Mouse (Mus musculus) cortical plate, adult 2 months (tissue): ENCODE measurements at regions not wholly inside any gene's neighbourhood (a gene's known extent, or its start where the extent isn't known, plus 50 kb on each side); places are given as distances from the start of the nearest gene placed in this dataset.

ENCODE experiments used
- H3K27ac ChIP-seq: fragments of 200-500 bp; 2 replicates; pipeline ENCODE4 v1.5.1; 2012; ENCODE audit warnings: low read length, control low read depth, inconsistent platforms; ENCODE audit not compliant: insufficient read depth
- H3K4me1 ChIP-seq: fragments of 200-500 bp; 2 replicates; pipeline ENCODE4 v1.6.1; 2011; ENCODE audit warnings: low read length; ENCODE audit not compliant: control insufficient read depth, insufficient read depth
- H3K4me3 ChIP-seq: fragments of 200-500 bp; 2 replicates; pipeline ENCODE4 v1.5.1; 2011; ENCODE audit warnings: mild to moderate bottlenecking, low read length, control low read depth; ENCODE audit not compliant: insufficient read depth
- CTCF ChIP-seq: fragments of 200-500 bp; IDR thresholded peaks from 2 replicates; pipeline ENCODE4 v1.5.1; 2011; ENCODE audit warnings: mild to moderate bottlenecking, control low read depth, low read length; ENCODE audit not compliant: insufficient read depth; ENCODE audit errors: extremely low read depth
- POLR2A ChIP-seq: fragments of 200-500 bp; IDR thresholded peaks from 2 replicates; pipeline ENCODE4 v1.6.1; 2011; ENCODE audit warnings: mild to moderate bottlenecking, low read length, control low read depth; ENCODE audit not compliant: insufficient read depth; ENCODE audit errors: extremely low read depth

GRCm38 (mm10) chr12:58590547-58591479, 321.7 kb upstream of the Clec14a start:
- Histone ChIP-seq H3K27ac (no peak overlapping the region), H3K4me1 (no peaks in the 10 kb centered on the region), H3K4me3 (no peak overlapping the region)
- no peak for TF ChIP-seq POLR2A
- no peak for TF ChIP-seq CTCF

- H3K4me3 ChIP-seq, result no peak overlapping the region
- no peak overlapping the region for H3K27ac ChIP-seq
- TF ChIP-seq POLR2A, result no peak
- no peaks in the 10 kb centered on the region for H3K4me1 ChIP-seq
These were observed 312.9 kb upstream of the Clec14a start for GRCm38 (mm10) chr12:58581811-58582572.

GRCm38 (mm10) chr12:58569056-58569455, 300.0 kb upstream of the Clec14a start:
- H3K27ac ChIP-seq, result no peak overlapping the region
- H3K4me1 ChIP-seq, result no peaks in the 10 kb centered on the region
- TF ChIP-seq CTCF (no peak), POLR2A (no peak)
- no peak overlapping the region for H3K4me3 ChIP-seq

GRCm38 (mm10) chr12:58560840-58561239, 291.8 kb upstream of the Clec14a start:
- TF ChIP-seq POLR2A (no peak), CTCF (no peak)
- Histone ChIP-seq H3K4me1 (no peaks in the 10 kb centered on the region), H3K27ac (no peak overlapping the region), H3K4me3 (no peak overlapping the region)

- no peak overlapping the region for H3K4me3 ChIP-seq
- no peaks in the 10 kb centered on the region for H3K4me1 ChIP-seq
- TF ChIP-seq CTCF, result no peak
- no peak for TF ChIP-seq POLR2A
- no peak overlapping the region for H3K27ac ChIP-seq
These were observed 290.7 kb upstream of the Clec14a start for GRCm38 (mm10) chr12:58559833-58560232.

GRCm38 (mm10) chr12:58557261-58557660, 288.2 kb upstream of the Clec14a start:
- Histone ChIP-seq H3K27ac (no peak overlapping the region), H3K4me1 (no peaks in the 10 kb centered on the region), H3K4me3 (no peak overlapping the region)
- TF ChIP-seq POLR2A, result no peak
- no peak for TF ChIP-seq CTCF

- no peak overlapping the region for H3K4me3 ChIP-seq
- H3K4me1 ChIP-seq, result no peaks in the 10 kb centered on the region
- TF ChIP-seq CTCF (no peak), POLR2A (no peak)
- no peak overlapping the region for H3K27ac ChIP-seq
These were observed 287.7 kb upstream of the Clec14a start for GRCm38 (mm10) chr12:58556741-58557140.

- Histone ChIP-seq H3K4me3 (no peak overlapping the region), H3K4me1 (no peaks in the 10 kb centered on the region), H3K27ac (no peak overlapping the region)
- no peak for TF ChIP-seq POLR2A
These were observed 287.0 kb upstream of the Clec14a start for GRCm38 (mm10) chr12:58556060-58556459.

- TF ChIP-seq POLR2A, result no peak
- no peak for TF ChIP-seq CTCF
- H3K27ac ChIP-seq, result no peak overlapping the region
- H3K4me1 ChIP-seq, result no peaks in the 10 kb centered on the region
- no peak overlapping the region for H3K4me3 ChIP-seq
These were observed 282.0 kb upstream of the Clec14a start for GRCm38 (mm10) chr12:58550859-58551761.
